Mouse (Mus musculus): Measurements from ENCODE around the gene Rapgef4. TPM values are rescaled to one million over a fixed set of nuclear protein-coding genes. Genes with fewer than 3 reads are reported as not detected.
A peak's percentile ranks its signal among the peaks of the same experiment; 100 is the strongest.

Gene Rapgef4
- polyA plus RNA-seq, 1 experiment from 2014 or later: 4.2 TPM

GRCm38 (mm10) chr2:72287142-72287541, 306.1 kb downstream of the Rapgef4 start:
- peak overlapping the region; percentile 95 for H3K4me3 ChIP-seq
- H3K36me3 ChIP-seq: peaks cover 4% of the 10 kb centered on the region; the same call in 1 of the 2 replicates
- no peaks in the 10 kb centered on the region for H3K9me3 ChIP-seq
- no peaks in the 10 kb centered on the region for H3K27me3 ChIP-seq (replicated peaks)
- 7% methylated on average over 4 of the region's 4 CpGs for WGBS
- H3K9ac ChIP-seq: peak overlapping the region; percentile 74
- H3K27ac ChIP-seq (replicated peaks): peak overlapping the region; percentile 91
- peak overlapping the region; percentile 73 for H3K4me2 ChIP-seq
- peaks cover 56% of the 10 kb centered on the region for H3K4me1 ChIP-seq
- no peak for ATAC-seq (ENCODE audit: extremely low read depth, insufficient number of reproducible peaks, low FRiP score, low TSS enrichment)

DNA sequence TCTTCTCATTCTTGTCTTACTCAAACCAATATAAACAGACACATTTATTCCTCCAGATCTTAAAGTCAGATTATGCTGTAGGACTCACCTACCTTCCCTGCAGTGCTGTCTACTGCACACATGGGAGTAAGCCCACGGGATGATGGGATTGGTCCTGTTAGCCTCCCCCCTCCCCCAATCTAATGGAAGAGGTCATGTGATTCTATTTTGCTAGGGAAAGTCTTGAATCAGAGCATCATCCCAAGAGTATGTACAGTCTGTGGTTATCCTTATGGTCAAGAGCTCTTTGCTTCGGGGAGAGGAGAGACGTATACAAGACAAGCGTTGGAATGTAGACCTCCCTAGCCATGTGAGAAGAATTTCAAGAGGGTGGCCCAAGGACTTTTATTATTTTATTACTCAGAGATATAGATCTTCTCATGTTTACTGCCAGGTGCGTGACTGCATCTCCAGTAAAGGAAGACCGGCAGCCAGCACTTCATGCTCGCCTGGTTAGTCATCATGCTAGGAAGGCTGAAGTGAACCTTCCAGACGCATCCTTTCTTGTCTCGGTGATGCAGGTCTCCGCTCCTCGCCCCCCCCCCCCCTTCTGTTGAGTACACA, 308.0 kb downstream of the Rapgef4 start:
- H3K9ac ChIP-seq: no peak overlapping the region
- no peak overlapping the region for H3K4me2 ChIP-seq
- no peaks in the 10 kb centered on the region for H3K27me3 ChIP-seq (replicated peaks)
- peaks cover 4% of the 10 kb centered on the region; the same call in 1 of the 2 replicates for H3K36me3 ChIP-seq
- H3K27ac ChIP-seq (replicated peaks): no peak overlapping the region
- WGBS: 76% methylated on average over 11 of the region's 11 CpGs
- ATAC-seq (ENCODE audit: extremely low read depth, insufficient number of reproducible peaks, low FRiP score, low TSS enrichment): no peak
- H3K4me1 ChIP-seq: peaks cover 50% of the 10 kb centered on the region
- no peaks in the 10 kb centered on the region for H3K9me3 ChIP-seq
- H3K4me3 ChIP-seq: no peak overlapping the region

GRCm38 (mm10) chr2:72291103-72291502, 310.1 kb downstream of the Rapgef4 start:
- no peaks in the 10 kb centered on the region for H3K9me3 ChIP-seq
- ATAC-seq (ENCODE audit: extremely low read depth, insufficient number of reproducible peaks, low FRiP score, low TSS enrichment): no peak
- no peak overlapping the region for H3K27ac ChIP-seq (replicated peaks)
- 85% methylated on average over 1 of the region's 1 CpGs for WGBS
- no peak overlapping the region for H3K4me2 ChIP-seq
- H3K27me3 ChIP-seq (replicated peaks): no peaks in the 10 kb centered on the region
- no peak overlapping the region for H3K9ac ChIP-seq
- H3K4me3 ChIP-seq: no peak overlapping the region
- peaks cover 42% of the 10 kb centered on the region for H3K4me1 ChIP-seq
- H3K36me3 ChIP-seq: peaks cover 12% of the 10 kb centered on the region

- Histone ChIP-seq H3K27me3 (replicated peaks) (no peaks in the 10 kb centered on the region), H3K4me3 (no peak overlapping the region), H3K4me1 (peaks cover 50% of the 10 kb centered on the region), H3K4me2 (no peak overlapping the region), H3K9me3 (no peaks in the 10 kb centered on the region), H3K9ac (no peak overlapping the region), H3K27ac (replicated peaks) (no peak overlapping the region), H3K36me3 (peaks cover 12% of the 10 kb centered on the region)
- 80% methylated on average over 8 of the region's 8 CpGs for WGBS
- ATAC-seq (ENCODE audit: extremely low read depth, insufficient number of reproducible peaks, low FRiP score, low TSS enrichment): no peak
Measured at GRCm38 (mm10) chr2:72292573-72292972, 311.5 kb downstream of the Rapgef4 start.

DNA sequence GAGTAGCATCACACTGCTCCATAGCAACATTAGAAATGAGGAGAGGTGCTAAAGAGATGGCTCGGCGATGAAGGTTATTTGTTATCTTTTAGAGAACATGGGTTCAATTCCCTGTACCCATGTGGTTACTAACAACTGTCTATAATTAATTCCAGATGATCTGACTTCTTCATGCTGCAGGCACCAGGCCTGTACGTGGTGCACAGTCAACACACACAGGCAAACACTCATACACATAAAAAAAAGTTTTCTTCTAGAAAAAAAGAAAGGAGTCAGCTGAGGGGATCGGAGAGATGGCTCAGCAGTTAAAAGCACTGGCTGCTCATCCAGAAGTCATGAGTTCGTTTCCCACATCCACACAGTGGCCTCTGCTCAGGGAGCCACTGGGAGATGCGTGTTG, 314.0 kb downstream of the Rapgef4 start:
- 80% methylated on average over 6 of the region's 6 CpGs for WGBS
- Histone ChIP-seq H3K36me3 (peaks cover 28% of the 10 kb centered on the region), H3K9ac (no peak overlapping the region), H3K4me1 (peaks cover 41% of the 10 kb centered on the region), H3K9me3 (no peaks in the 10 kb centered on the region), H3K27me3 (replicated peaks) (no peaks in the 10 kb centered on the region), H3K4me3 (no peak overlapping the region), H3K4me2 (no peak overlapping the region), H3K27ac (replicated peaks) (no peak overlapping the region)
- ATAC-seq (ENCODE audit: extremely low read depth, insufficient number of reproducible peaks, low FRiP score, low TSS enrichment): no peak

- Histone ChIP-seq H3K36me3 (peaks cover 37% of the 10 kb centered on the region), H3K4me2 (peak overlapping the region; percentile 52), H3K27ac (replicated peaks) (peak overlapping the region; percentile 76), H3K4me1 (peaks cover 38% of the 10 kb centered on the region), H3K9ac (peak overlapping the region; percentile 69; the same call in 1 of the 2 replicates), H3K27me3 (replicated peaks) (no peaks in the 10 kb centered on the region), H3K9me3 (no peaks in the 10 kb centered on the region), H3K4me3 (peak overlapping the region; percentile 18; the same call in 1 of the 2 replicates)
- WGBS: 72% methylated on average over 10 of the region's 10 CpGs
- no peak for ATAC-seq (ENCODE audit: extremely low read depth, insufficient number of reproducible peaks, low FRiP score, low TSS enrichment)
Measured at GRCm38 (mm10) chr2:72296984-72297715, 316.1 kb downstream of the Rapgef4 start.

- peaks cover 37% of the 10 kb centered on the region for H3K4me1 ChIP-seq
- peak overlapping the region; percentile 52 for H3K4me2 ChIP-seq
- no peaks in the 10 kb centered on the region for H3K9me3 ChIP-seq
- no peak for ATAC-seq (ENCODE audit: extremely low read depth, insufficient number of reproducible peaks, low FRiP score, low TSS enrichment)
- peak overlapping the region; percentile 18; the same call in 1 of the 2 replicates for H3K4me3 ChIP-seq
- H3K27me3 ChIP-seq (replicated peaks): no peaks in the 10 kb centered on the region
- H3K36me3 ChIP-seq: peaks cover 37% of the 10 kb centered on the region
- peak overlapping the region; percentile 69 for H3K9ac ChIP-seq
- 41% methylated on average over 10 of the region's 10 CpGs for WGBS
- H3K27ac ChIP-seq (replicated peaks): peak overlapping the region; percentile 76
Measured at GRCm38 (mm10) chr2:72297716-72298082, 316.7 kb downstream of the Rapgef4 start.

DNA sequence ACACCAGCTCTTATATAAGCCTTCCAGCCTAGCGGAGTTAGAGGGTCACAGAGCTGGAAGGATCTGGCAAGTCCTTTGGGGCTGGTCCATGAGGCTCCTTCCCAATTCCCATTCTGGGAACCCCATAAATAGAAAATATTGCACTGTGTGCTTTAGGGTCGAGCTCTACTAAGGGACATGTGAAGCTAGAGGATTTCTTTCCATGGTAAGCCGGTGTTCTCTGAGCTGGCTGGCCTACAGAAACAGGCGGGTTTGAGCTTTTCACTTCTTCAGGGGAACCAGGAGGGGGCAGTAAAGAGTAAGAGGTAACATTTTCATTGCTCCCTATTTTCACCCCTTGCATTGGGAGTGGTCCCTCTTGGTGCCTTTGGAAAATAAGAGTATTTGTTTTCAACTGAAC, 317.4 kb downstream of the Rapgef4 start:
- H3K27me3 ChIP-seq (replicated peaks): no peaks in the 10 kb centered on the region
- peak overlapping the region; percentile 76 for H3K27ac ChIP-seq (replicated peaks)
- peak overlapping the region; percentile 69; the same call in 1 of the 2 replicates for H3K9ac ChIP-seq
- H3K4me1 ChIP-seq: peaks cover 39% of the 10 kb centered on the region
- H3K36me3 ChIP-seq: peaks cover 37% of the 10 kb centered on the region
- no peak for ATAC-seq (ENCODE audit: extremely low read depth, insufficient number of reproducible peaks, low FRiP score, low TSS enrichment)
- H3K9me3 ChIP-seq: no peaks in the 10 kb centered on the region
- no peak overlapping the region for H3K4me2 ChIP-seq
- no peak overlapping the region for H3K4me3 ChIP-seq
- 48% methylated on average over 4 of the region's 4 CpGs for WGBS

DNA sequence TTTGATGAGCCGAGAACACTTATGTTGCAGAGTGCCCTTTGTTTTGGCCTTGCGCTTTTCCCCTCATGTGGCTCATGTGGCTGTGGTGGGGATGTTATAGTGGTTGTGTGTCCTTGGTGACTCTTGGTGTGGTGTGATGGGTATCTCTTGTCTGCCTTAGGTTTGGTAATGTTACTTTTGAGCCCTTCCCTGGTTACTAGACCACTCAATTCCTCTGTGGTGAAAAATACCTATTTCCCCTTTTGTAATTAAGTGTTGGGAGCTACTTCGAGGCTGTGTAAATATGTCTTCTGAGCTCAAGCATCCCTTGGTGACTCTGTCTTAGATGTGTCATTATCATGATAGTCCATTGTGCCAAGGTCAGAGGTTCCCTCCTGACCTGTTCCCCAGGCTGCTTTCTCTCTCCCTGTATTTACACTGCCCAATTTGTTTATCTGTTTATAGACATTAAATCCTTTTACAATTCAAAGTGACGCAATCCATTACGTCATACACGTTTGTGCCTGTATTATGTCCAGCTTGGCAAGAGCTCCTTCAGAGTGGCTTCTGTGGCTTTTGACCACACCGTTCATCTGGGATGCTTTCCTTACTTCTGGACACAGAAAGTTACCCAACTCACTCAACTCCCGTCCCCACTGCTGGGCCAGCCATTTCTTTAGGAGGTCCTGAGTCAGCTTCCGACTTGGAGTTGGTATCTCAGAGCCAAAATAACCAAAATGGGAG, 320.3 kb downstream of the Rapgef4 start:
- 82% methylated on average over 9 of the region's 9 CpGs for WGBS
- Histone ChIP-seq H3K27me3 (replicated peaks) (no peaks in the 10 kb centered on the region), H3K27ac (replicated peaks) (no peak overlapping the region), H3K4me2 (no peak overlapping the region), H3K9ac (no peak overlapping the region), H3K4me1 (peaks cover 44% of the 10 kb centered on the region), H3K9me3 (peaks cover 4% of the 10 kb centered on the region; the same call in 1 of the 2 replicates), H3K36me3 (peaks cover 51% of the 10 kb centered on the region), H3K4me3 (no peak overlapping the region)
- ATAC-seq (ENCODE audit: extremely low read depth, insufficient number of reproducible peaks, low FRiP score, low TSS enrichment): no peak

- Histone ChIP-seq H3K9me3 (peaks cover 4% of the 10 kb centered on the region; the same call in 1 of the 2 replicates), H3K9ac (no peak overlapping the region), H3K4me1 (peaks cover 46% of the 10 kb centered on the region), H3K36me3 (peaks cover 35% of the 10 kb centered on the region), H3K4me3 (no peak overlapping the region), H3K4me2 (no peak overlapping the region), H3K27ac (replicated peaks) (no peak overlapping the region), H3K27me3 (replicated peaks) (no peaks in the 10 kb centered on the region)
- 89% methylated on average over 7 of the region's 7 CpGs for WGBS
- ATAC-seq (ENCODE audit: extremely low read depth, insufficient number of reproducible peaks, low FRiP score, low TSS enrichment): no peak
Measured at GRCm38 (mm10) chr2:72305738-72306137, 324.7 kb downstream of the Rapgef4 start.
